Mouse (Mus musculus) brain, embryonic 14.5 days (tissue): Measurements from ENCODE around the gene Pmepa1.

Experiments used
- CTCF ChIP-seq: fragments of 200-500 bp; IDR thresholded peaks from 2 replicates; pipeline ENCODE4 v1.5.1; 2012; ENCODE audit warnings: inconsistent platforms, mild to moderate bottlenecking, moderate library complexity, borderline replicate concordance; ENCODE audit not compliant: insufficient read depth, insufficient read length; ENCODE audit errors: extremely low read depth
- POLR2A ChIP-seq: fragments of 200-500 bp; IDR thresholded peaks from 2 replicates; pipeline ENCODE4 v1.6.1; 2012; ENCODE audit warnings: mild to moderate bottlenecking, inconsistent platforms, borderline replicate concordance; ENCODE audit not compliant: poor library complexity, insufficient read depth, insufficient read length, severe bottlenecking; ENCODE audit errors: extremely low read depth

- TF ChIP-seq CTCF (no peak), POLR2A (no peak)
Observed at GRCm38 (mm10) chr2:173218416-173219141, 57.8 kb downstream of the Pmepa1 start, which contains the start of gene Zbp1.
